Comparison of ENCODE assay signal across 18 mouse cellular contexts in the genomic region with DNA sequence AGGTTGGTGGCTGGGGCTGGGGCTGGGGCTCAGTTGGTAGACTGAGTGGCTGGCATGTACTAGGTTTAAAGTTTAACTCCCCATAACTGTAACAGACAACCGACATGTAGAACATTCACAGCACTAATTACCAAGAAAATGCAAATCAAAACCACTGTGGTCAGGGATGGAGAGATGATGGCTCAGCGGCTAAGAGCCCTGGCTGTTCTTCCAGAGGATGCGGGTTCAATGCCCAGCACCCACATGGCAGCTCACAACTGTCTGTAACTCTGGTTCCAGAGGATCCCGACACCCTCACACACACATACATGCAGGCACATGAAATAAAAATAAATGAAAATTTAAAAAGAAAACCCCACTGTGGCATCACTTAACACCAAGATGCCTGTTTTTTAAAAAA. TPM values are rescaled to one million over a fixed set of nuclear protein-coding genes. Genes with fewer than 3 reads are reported as not detected.
A peak's percentile ranks its signal among the peaks of the same experiment; 100 is the strongest.
DNase-seq lines count a peak whose midpoint lies in the region; ATAC-seq lines count a peak whose summit lies in the region.
"Had no signal": no experiment of that assay in that cellular context is flagged by ENCODE, and none has a peak within 500 bp of the region (broad histone marks: within the 10 kb centered on the region; RNA-seq: fewer than 3 reads in every experiment).

No protein-coding gene starts in this region.

- peak overlapping the region; percentile 56; the same call in 1 of the 2 replicates for H3K9ac ChIP-seq in heart, embryonic 14.5 days (ENCODE audit: low read length)
- H3K9ac ChIP-seq in heart, embryonic 11.5 days (ENCODE audit: low read depth, low read length), result no peak overlapping the region
- no peak overlapping the region for H3K9ac ChIP-seq in kidney, embryonic 16.5 days (replicated peaks; ENCODE audit: low read length)
- no peak overlapping the region for H3K9ac ChIP-seq in embryonic facial prominence, embryonic 15.5 days
- H3K9ac ChIP-seq in stomach, embryonic 14.5 days (replicated peaks; ENCODE audit: low read depth, low read length), result no peak overlapping the region
- no peak overlapping the region for H3K9ac ChIP-seq in liver, embryonic 12.5 days
- H3K9ac ChIP-seq: forebrain, embryonic 12.5 days; liver, embryonic 14.5 days had no signal

- ATAC-seq in heart, embryonic 14.5 days (ENCODE audit: insufficient number of reproducible peaks, insufficient read depth, low FRiP score, low read depth), result no peak
- ATAC-seq in heart, embryonic 11.5 days (replicated peaks; ENCODE audit: insufficient number of reproducible peaks, low FRiP score, low TSS enrichment), result no peak
- ATAC-seq in kidney, embryonic 16.5 days (ENCODE audit: low FRiP score, low TSS enrichment), result no peak
- no peak for ATAC-seq in embryonic facial prominence, embryonic 15.5 days (ENCODE audit: insufficient number of reproducible peaks, low FRiP score, low TSS enrichment, low read depth)
- no peak for ATAC-seq in stomach, embryonic 14.5 days (ENCODE audit: insufficient number of reproducible peaks, insufficient read depth, low FRiP score, low read depth)
- no peak for ATAC-seq in liver, embryonic 12.5 days
- ATAC-seq: inflammation-experienced regulatory T-cells, adult 6 months had no signal

- H3K27me3 ChIP-seq in heart, embryonic 14.5 days (ENCODE audit: control insufficient read depth, insufficient read depth, low read length), result no peaks in the 10 kb centered on the region
- H3K27me3 ChIP-seq in heart, embryonic 11.5 days (ENCODE audit: control insufficient read depth, insufficient read depth, low read length), result no peaks in the 10 kb centered on the region
- no peaks in the 10 kb centered on the region for H3K27me3 ChIP-seq in kidney, embryonic 16.5 days (ENCODE audit: insufficient read depth, low read length)
- H3K27me3 ChIP-seq in embryonic facial prominence, embryonic 15.5 days, result no peaks in the 10 kb centered on the region
- H3K27me3 ChIP-seq in stomach, embryonic 14.5 days (ENCODE audit: control insufficient read depth, insufficient read depth, low read length), result no peaks in the 10 kb centered on the region
- no peaks in the 10 kb centered on the region for H3K27me3 ChIP-seq in liver, embryonic 12.5 days (replicated peaks)
- H3K27me3 ChIP-seq: forebrain, embryonic 12.5 days had no signal

- 93% methylated on average over 4 of the region's 4 CpGs for WGBS in heart, embryonic 14.5 days
- WGBS in heart, embryonic 11.5 days (ENCODE audit: insufficient replicate concordance), result 86% methylated on average over 4 of the region's 4 CpGs
- WGBS in kidney, embryonic 16.5 days, result 72% methylated on average over 4 of the region's 4 CpGs
- 55% methylated on average over 4 of the region's 4 CpGs for WGBS in embryonic facial prominence, embryonic 15.5 days
- 87% methylated on average over 4 of the region's 4 CpGs for WGBS in stomach, embryonic 14.5 days
- WGBS in liver, embryonic 12.5 days (ENCODE audit: insufficient replicate concordance), result 71% methylated on average over 4 of the region's 4 CpGs

- H3K36me3 ChIP-seq in heart, embryonic 14.5 days (ENCODE audit: control insufficient read depth, insufficient read depth, low read length), result no peaks in the 10 kb centered on the region
- no peaks in the 10 kb centered on the region for H3K36me3 ChIP-seq in heart, embryonic 11.5 days (ENCODE audit: control insufficient read depth, insufficient read depth, low read length)
- H3K36me3 ChIP-seq in kidney, embryonic 16.5 days (ENCODE audit: insufficient read depth, low read length), result no peaks in the 10 kb centered on the region
- H3K36me3 ChIP-seq in embryonic facial prominence, embryonic 15.5 days, result no peaks in the 10 kb centered on the region
- no peaks in the 10 kb centered on the region for H3K36me3 ChIP-seq in stomach, embryonic 14.5 days (ENCODE audit: control insufficient read depth, insufficient read depth, low read length)
- no peaks in the 10 kb centered on the region for H3K36me3 ChIP-seq in liver, embryonic 12.5 days
- H3K36me3 ChIP-seq: forebrain, embryonic 12.5 days had no signal

- peaks cover 31 to 70% of the 10 kb centered on the region in 2 experiments for H3K4me1 ChIP-seq in heart, embryonic 14.5 days (ENCODE audit: control insufficient read depth in 2 of 2, insufficient read depth in 2 of 2, low read length in 2 of 2)
- peaks cover 48% of the 10 kb centered on the region for H3K4me1 ChIP-seq in heart, embryonic 11.5 days (ENCODE audit: control insufficient read depth, insufficient read depth, low read length)
- peaks cover 54% of the 10 kb centered on the region for H3K4me1 ChIP-seq in kidney, embryonic 16.5 days (ENCODE audit: insufficient read depth, low read length)
- H3K4me1 ChIP-seq in embryonic facial prominence, embryonic 15.5 days, result peaks cover 50% of the 10 kb centered on the region
- H3K4me1 ChIP-seq in stomach, embryonic 14.5 days (ENCODE audit: control insufficient read depth, insufficient read depth, low read length), result peaks cover 36% of the 10 kb centered on the region
- no peaks in the 10 kb centered on the region for H3K4me1 ChIP-seq in liver, embryonic 12.5 days

- H3K4me3 ChIP-seq in heart, embryonic 14.5 days (ENCODE audit: control insufficient read depth in 1 of 2, insufficient read depth in 1 of 2, low read depth in 1 of 2, low read length in 2 of 2), result no peak overlapping the region
- no peak overlapping the region for H3K4me3 ChIP-seq in heart, embryonic 11.5 days (ENCODE audit: low read depth, low read length)
- no peak overlapping the region for H3K4me3 ChIP-seq in kidney, embryonic 16.5 days (ENCODE audit: low read length)
- H3K4me3 ChIP-seq in embryonic facial prominence, embryonic 15.5 days (replicated peaks), result no peak overlapping the region
- no peak overlapping the region for H3K4me3 ChIP-seq in stomach, embryonic 14.5 days (ENCODE audit: low read depth, low read length)
- no peak overlapping the region for H3K4me3 ChIP-seq in liver, embryonic 12.5 days
- H3K4me3 ChIP-seq: forebrain, embryonic 12.5 days; myocyte had no signal

- peak overlapping the region; percentile 28 for H3K4me2 ChIP-seq in heart, embryonic 14.5 days (ENCODE audit: low read length)
- H3K4me2 ChIP-seq in heart, embryonic 11.5 days, result no peak overlapping the region
- no peak overlapping the region for H3K4me2 ChIP-seq in kidney, embryonic 16.5 days (replicated peaks; ENCODE audit: low read depth, low read length)
- no peak overlapping the region; the same call in 1 of the 2 replicates for H3K4me2 ChIP-seq in embryonic facial prominence, embryonic 15.5 days (replicated peaks)
- H3K4me2 ChIP-seq in stomach, embryonic 14.5 days (replicated peaks; ENCODE audit: low read depth, low read length), result peak overlapping the region; percentile 2; the same call in 1 of the 2 replicates
- H3K4me2 ChIP-seq in liver, embryonic 12.5 days, result no peak overlapping the region
- H3K4me2 ChIP-seq: forebrain, embryonic 12.5 days; midbrain, embryonic 11.5 days had no signal

- H3K27ac ChIP-seq in heart, embryonic 14.5 days (replicated peaks in 1 of 2; ENCODE audit: control insufficient read depth in 1 of 2, insufficient read depth in 1 of 2, low read depth in 2 of 2, low read length in 2 of 2), result peak overlapping the region in 1 of 2 experiments; percentile 72; a peak in 2 of 4 replicates
- no peak overlapping the region for H3K27ac ChIP-seq in heart, embryonic 11.5 days (ENCODE audit: low read depth, low read length)
- H3K27ac ChIP-seq in kidney, embryonic 16.5 days (ENCODE audit: low read length), result peak overlapping the region; percentile 52; the same call in 1 of the 2 replicates
- peak overlapping the region; percentile 80 for H3K27ac ChIP-seq in embryonic facial prominence, embryonic 15.5 days (replicated peaks)
- no peak overlapping the region; the same call in 1 of the 2 replicates for H3K27ac ChIP-seq in stomach, embryonic 14.5 days (ENCODE audit: low read length)
- H3K27ac ChIP-seq in liver, embryonic 12.5 days, result no peak overlapping the region
- H3K27ac ChIP-seq: liver, embryonic 14.5 days had no signal

- DNase-seq in kidney, postnatal 25 days, result no peak
- DNase-seq in retina, embryonic 14.5 days (ENCODE audit: low spot score), result no peak
- DNase-seq: B cell, adult 2 months; cerebellum, postnatal 25 days; gastrocnemius, postnatal 25 days; lung, postnatal 4 days; right cerebral cortex, postnatal 14 days had no signal

- no peaks in the 10 kb centered on the region for H3K9me3 ChIP-seq in heart, embryonic 14.5 days (ENCODE audit: control insufficient read depth, low read length)
- no peaks in the 10 kb centered on the region for H3K9me3 ChIP-seq in heart, embryonic 11.5 days (replicated peaks; ENCODE audit: control insufficient read depth, low read length)
- H3K9me3 ChIP-seq in kidney, embryonic 16.5 days (ENCODE audit: low read length), result peaks cover 4% of the 10 kb centered on the region; the same call in 1 of the 2 replicates
- H3K9me3 ChIP-seq in embryonic facial prominence, embryonic 15.5 days (replicated peaks), result no peaks in the 10 kb centered on the region
- H3K9me3 ChIP-seq in stomach, embryonic 14.5 days (ENCODE audit: control insufficient read depth, low read depth, low read length), result no peaks in the 10 kb centered on the region
- H3K9me3 ChIP-seq in liver, embryonic 12.5 days (replicated peaks), result no peaks in the 10 kb centered on the region
- H3K9me3 ChIP-seq: forebrain, embryonic 12.5 days had no signal

RNA-seq across cellular contexts. Expression of a gene that starts 18.8 kb away (rescaled TPM):
- polyA plus RNA-seq in heart, embryonic 14.5 days (2014; fragmentation: Nextera tagmentation; extraction: Ambion mirVana), result 11.5 and 13.2 TPM in 2 replicates
- 10.2 and 12.6 TPM in 2 replicates for polyA plus RNA-seq in heart, embryonic 11.5 days (2014; fragmentation: Nextera tagmentation; extraction: Ambion mirVana)
- polyA plus RNA-seq in kidney, embryonic 16.5 days (2015; fragmentation: Nextera tagmentation; extraction: Ambion mirVana), result 9.9 and 10.4 TPM in 2 replicates
- 24.0 and 24.6 TPM in 2 replicates for polyA plus RNA-seq in embryonic facial prominence, embryonic 15.5 days (2015; fragmentation: Nextera tagmentation; extraction: Ambion mirVana)
- 13.9 and 14.0 TPM in 2 replicates for polyA plus RNA-seq in stomach, embryonic 14.5 days (2014; fragmentation: Nextera tagmentation; extraction: Ambion mirVana)
- 1.5 TPM in 2 replicates for polyA plus RNA-seq in liver, embryonic 12.5 days (2016; fragmentation: Nextera tagmentation; extraction: Ambion mirVana)
- polyA plus RNA-seq: inflammation-experienced regulatory T-cells, adult 6 months had no signal

Comparison
In these comparisons a context has a peak if more than half of its experiments do, and no peak if none do; other contexts are left out.
1. H3K4me2 ChIP-seq: peak in heart, embryonic 14.5 days (single experiment) and stomach, embryonic 14.5 days (single experiment); none in heart, embryonic 11.5 days (single experiment), kidney, embryonic 16.5 days (single experiment), embryonic facial prominence, embryonic 15.5 days (single experiment) and liver, embryonic 12.5 days (single experiment).
2. H3K27ac ChIP-seq: peak in kidney, embryonic 16.5 days (single experiment) and embryonic facial prominence, embryonic 15.5 days (single experiment); none in heart, embryonic 11.5 days (single experiment), stomach, embryonic 14.5 days (single experiment) and liver, embryonic 12.5 days (single experiment).